Mouse (Mus musculus) heart, postnatal 0 days (tissue): ENCODE results near the gene Pcnx3. TPM values are rescaled to one million over a fixed set of nuclear protein-coding genes. Genes with fewer than 3 reads are reported as not detected.

Experiments used
- ATAC-seq: fragments of 200-750 bp; cut with Nextera tagmentation; 2 replicates; pipeline ENCODE4 v1.8.0; 2017; ENCODE audit warnings: low read depth, moderate number of reproducible peaks, moderate library complexity; ENCODE audit not compliant: insufficient read depth
- DNase-seq: peaks from one replicate; pipeline ENCODE4 v3.0.0-alpha.2; 2016; ENCODE audit warnings: low spot score
- H3K27ac ChIP-seq: fragments of 300-500 bp; sonication (generic); 2 replicates; pipeline ENCODE4 v1.5.1; 2014; ENCODE audit warnings: low read depth, mild to moderate bottlenecking
- H3K27me3 ChIP-seq: fragments of 300-500 bp; sonication (generic); 2 replicates; pipeline ENCODE4 v1.6.1; 2014; ENCODE audit warnings: low read length, mixed read lengths; ENCODE audit not compliant: control insufficient read depth, insufficient read depth
- H3K36me3 ChIP-seq: fragments of 300-500 bp; sonication (generic); replicated peaks from 2 replicates; pipeline ENCODE4 v1.6.1; 2014; ENCODE audit warnings: low read length, mixed read lengths; ENCODE audit not compliant: control insufficient read depth, insufficient read depth
- H3K4me1 ChIP-seq: fragments of 300-500 bp; sonication (generic); 2 replicates; pipeline ENCODE4 v1.6.1; 2014; ENCODE audit warnings: antibody characterized with exemption; ENCODE audit not compliant: control insufficient read depth, insufficient read depth
- H3K4me2 ChIP-seq: fragments of 300-500 bp; sonication (generic); 2 replicates; pipeline ENCODE4 v1.6.1; 2014; ENCODE audit warnings: low read depth, mild to moderate bottlenecking, low read length, moderate library complexity
- H3K4me3 ChIP-seq: fragments of 300-500 bp; sonication (generic); 2 replicates; pipeline ENCODE4 v1.5.1; 2014; ENCODE audit warnings: low read depth, low read length
- H3K9ac ChIP-seq: fragments of 300-500 bp; sonication (generic); replicated peaks from 2 replicates; pipeline ENCODE4 v1.6.1; 2014; ENCODE audit warnings: low read depth, low read length, mixed read lengths
- H3K9me3 ChIP-seq: fragments of 300-500 bp; sonication (generic); replicated peaks from 2 replicates; pipeline ENCODE4 v1.6.1; 2016; ENCODE audit warnings: low read length; ENCODE audit not compliant: control insufficient read depth
- CTCF ChIP-seq: IDR thresholded peaks from 2 replicates; pipeline ENCODE4 v1.5.1; 2016; ENCODE audit warnings: antibody characterized with exemption, control low read depth, low read depth
- EP300 ChIP-seq: IDR thresholded peaks from 2 replicates; pipeline ENCODE4 v1.6.1; 2016; ENCODE audit warnings: antibody characterized with exemption, low read depth
- WGBS: fragments of 180-500 bp; shearing (Covaris S2); extraction: QIAGEN DNeasy Blood & Tissue Kit; methylation state at CpG from one replicate; pipeline ENCODE4 v1.1.7; 2014; 5-methylcytosine and 5-hydroxymethylcytosine counted together
- polyA plus RNA-seq: library from polyadenylated mRNA; unstranded; fragments of >200 nt; fragmentation: Nextera tagmentation; extraction: Ambion mirVana; gene quantifications from 2 replicates; pipeline ENCODE4 v1.2.1, GENCODE M21; 2015
- total RNA-seq: library from RNA; depleted of rRNA; stranded (reverse); fragments of >200 nt; gene quantifications from 2 replicates; pipeline ENCODE4 v1.2.3, GENCODE M21; 2014; ENCODE audit warnings: low replicate concordance

Pcnx3 gene
- total and polyA plus RNA-seq, 2 experiments from 2014 or later = 6.7 to 35.9 TPM

DNA sequence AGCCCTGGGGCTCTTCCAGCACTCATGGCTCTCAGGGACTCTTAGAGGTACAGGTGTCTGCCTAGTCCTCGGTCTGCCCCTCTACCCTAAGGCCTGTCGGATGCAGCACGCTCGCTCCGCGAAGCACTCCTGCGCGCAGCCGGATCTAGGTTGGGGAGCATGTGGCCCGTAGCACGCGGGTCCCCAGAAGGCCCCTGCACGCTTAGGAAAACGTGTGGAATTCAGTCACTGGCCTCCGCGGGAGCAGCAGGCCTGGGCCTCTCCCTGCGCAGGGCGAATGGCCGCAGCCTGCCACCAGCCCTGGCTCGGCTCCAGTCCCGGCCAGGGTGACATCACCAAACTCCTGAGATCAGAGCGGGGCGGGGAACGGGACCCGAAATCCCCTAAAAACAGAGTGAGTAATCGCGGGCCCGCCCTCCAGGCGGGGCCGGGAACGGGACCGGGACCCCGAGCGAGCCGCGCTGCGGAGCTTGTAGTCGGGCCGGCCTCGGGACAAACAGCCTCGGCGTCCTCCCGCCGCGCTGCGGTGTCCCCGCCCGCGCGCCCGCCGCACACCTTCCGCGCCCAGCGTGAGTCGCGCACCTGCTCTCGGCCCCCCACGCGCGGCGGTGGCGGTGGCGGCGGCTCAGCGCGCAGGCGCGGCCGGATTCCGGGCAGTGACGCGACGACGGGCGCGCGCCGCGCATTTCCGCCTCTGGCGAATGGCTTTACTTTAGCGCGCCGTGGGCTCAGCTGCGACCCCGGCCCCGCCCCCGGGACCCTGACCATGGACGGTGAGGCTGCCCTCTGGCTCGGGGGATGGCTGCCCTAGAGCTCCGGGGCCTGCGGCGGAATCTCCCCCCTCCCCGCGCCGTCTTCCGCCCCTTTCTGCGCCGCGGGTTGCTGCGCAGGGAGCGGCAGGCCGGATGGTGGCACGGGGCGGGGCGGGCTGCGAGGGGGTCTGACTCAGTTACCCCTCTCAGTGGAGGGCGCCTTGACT, 51.4 kb downstream of the Pcnx3 start, which contains the start of gene Rela:
Rela (plus strand) TSS at position 415 of the 979 bp plus-strand sequence.
- peak within 1 kb of the TSS; percentile 95 for H3K27ac ChIP-seq
- no peak for TF ChIP-seq EP300
- no peak for TF ChIP-seq CTCF
- WGBS = under 1% methylated on average over 71 of the region's 109 CpGs
- peak within 1 kb of the TSS; percentile 86 for H3K9ac ChIP-seq
- H3K4me1 ChIP-seq = peaks cover 16% of the 10 kb centered on the region
- H3K4me3 ChIP-seq = peak within 1 kb of the TSS; percentile 70
- no peaks in the 10 kb centered on the region for H3K27me3 ChIP-seq
- ATAC-seq = peak; percentile 89
- peak; percentile 80 for DNase-seq
- H3K36me3 ChIP-seq = peaks cover 30% of the 10 kb centered on the region
- no peaks in the 10 kb centered on the region for H3K9me3 ChIP-seq
- H3K4me2 ChIP-seq = peak within 1 kb of the TSS; percentile 69

- H3K9me3 ChIP-seq = no peaks in the 10 kb centered on the region
- H3K9ac ChIP-seq = peak overlapping the region; percentile 86
- H3K4me1 ChIP-seq = peaks cover 16% of the 10 kb centered on the region
- peak overlapping the region; percentile 95 for H3K27ac ChIP-seq
- DNase-seq (peak; percentile 41), ATAC-seq (no peak)
- TF ChIP-seq EP300 (no peak), CTCF (no peak)
- peak overlapping the region; percentile 69 for H3K4me2 ChIP-seq
- H3K4me3 ChIP-seq = peak overlapping the region; percentile 70
- H3K27me3 ChIP-seq = no peaks in the 10 kb centered on the region
- H3K36me3 ChIP-seq = peaks cover 22% of the 10 kb centered on the region
- 33% methylated on average over 12 of the region's 12 CpGs for WGBS
Measured at GRCm38 (mm10) chr19:5636571-5637041, 52.1 kb downstream of the Pcnx3 start.

DNA sequence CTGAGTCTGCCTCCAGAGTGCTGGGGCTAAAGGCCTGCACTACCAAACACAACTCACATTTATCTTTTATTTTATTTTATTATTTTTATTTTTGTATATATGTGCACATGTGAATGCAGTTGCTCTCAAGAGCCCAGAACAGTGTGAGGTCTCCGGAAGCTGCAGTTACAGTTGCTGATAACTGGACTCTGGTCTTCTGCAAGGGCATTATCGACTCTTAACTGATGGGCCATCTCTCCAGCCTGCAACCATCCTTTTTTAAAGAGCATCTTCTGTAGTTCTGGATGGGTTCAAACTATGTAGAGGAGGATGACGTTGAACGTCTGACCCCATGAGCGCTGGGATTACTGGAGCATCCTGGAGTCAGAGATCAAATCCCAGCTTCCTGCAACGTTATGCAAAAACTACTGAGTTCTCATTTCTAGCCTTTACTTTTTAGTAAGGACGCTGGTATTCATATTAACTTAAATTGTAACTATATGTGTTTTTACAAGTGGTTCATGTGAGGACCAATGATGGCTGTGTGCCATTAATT, 52.6 kb downstream of the Pcnx3 start:
- DNase-seq (no peak), ATAC-seq (no peak)
- TF ChIP-seq CTCF (no peak), EP300 (no peak)

DNA sequence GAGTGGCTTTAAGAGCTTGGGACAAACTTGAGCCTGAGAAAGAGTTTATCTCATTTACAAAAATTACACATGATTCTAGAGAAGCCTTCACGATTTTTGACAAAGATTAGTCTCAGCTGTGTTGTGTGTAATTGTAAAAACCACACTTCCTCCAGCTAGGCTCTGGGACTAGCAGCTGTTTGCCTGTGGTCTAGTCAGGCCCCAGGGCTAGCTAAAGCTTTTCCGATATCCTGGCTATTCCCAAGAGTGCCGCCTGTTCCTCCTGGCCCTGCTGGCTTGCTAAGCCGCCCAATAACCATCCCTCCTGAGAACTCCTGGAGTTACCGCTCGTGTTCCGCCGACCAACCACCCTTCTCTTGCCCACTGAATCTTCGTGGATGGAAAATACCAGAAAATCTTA, 56.6 kb downstream of the Pcnx3 start:
- Histone ChIP-seq H3K27me3 (no peaks in the 10 kb centered on the region), H3K9me3 (no peaks in the 10 kb centered on the region), H3K36me3 (no peaks in the 10 kb centered on the region), H3K4me3 (no peak overlapping the region), H3K4me2 (no peak overlapping the region), H3K9ac (no peak overlapping the region), H3K4me1 (0 out of 2 replicates have a peak, but pooled peaks cover 8% of the 10 kb centered on the region), H3K27ac (no peak overlapping the region)
- WGBS = 72% methylated on average over 9 of the region's 9 CpGs
- TF ChIP-seq EP300 (no peak), CTCF (no peak)
- DNase-seq (no peak), ATAC-seq (no peak)

More for the DNA sequence above, 52.6 kb downstream of the Pcnx3 start:
- Histone ChIP-seq H3K9ac (no peak overlapping the region), H3K4me2 (peak overlapping the region; percentile 69; the same call in 1 of the 2 replicates), H3K27me3 (no peaks in the 10 kb centered on the region), H3K4me1 (peaks cover 16% of the 10 kb centered on the region), H3K9me3 (no peaks in the 10 kb centered on the region), H3K27ac (peak overlapping the region; percentile 95), H3K36me3 (peaks cover 17% of the 10 kb centered on the region), H3K4me3 (no peak overlapping the region)
- WGBS = 67% methylated on average over 7 of the region's 7 CpGs

DNA sequence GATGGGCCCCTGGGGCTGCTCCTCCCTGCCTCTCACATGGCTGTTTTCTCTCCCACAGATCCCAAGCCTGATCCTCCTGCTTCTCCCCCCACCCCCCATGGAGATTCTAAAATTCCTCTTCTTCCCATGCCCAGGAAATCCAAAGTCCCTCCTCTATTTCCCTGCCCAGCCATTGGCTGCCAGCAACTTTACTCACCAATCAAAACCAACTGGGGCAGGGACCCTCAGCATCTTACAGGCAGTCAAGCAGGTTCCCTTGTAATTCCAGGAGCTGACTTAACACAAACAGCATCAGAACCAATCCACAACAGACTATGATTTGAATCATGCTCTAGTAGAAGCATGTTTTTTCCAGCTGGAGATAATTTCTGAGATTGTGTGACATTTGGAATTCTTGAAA, 58.8 kb downstream of the Pcnx3 start:
- no peak overlapping the region for H3K4me2 ChIP-seq
- no peak overlapping the region for H3K4me3 ChIP-seq
- DNase-seq (no peak), ATAC-seq (no peak)
- no peak overlapping the region for H3K9ac ChIP-seq
- no peaks in the 10 kb centered on the region for H3K27me3 ChIP-seq
- no peaks in the 10 kb centered on the region for H3K4me1 ChIP-seq
- H3K9me3 ChIP-seq = no peaks in the 10 kb centered on the region
- no peaks in the 10 kb centered on the region for H3K36me3 ChIP-seq
- H3K27ac ChIP-seq = no peak overlapping the region
- no peak for TF ChIP-seq CTCF
- TF ChIP-seq EP300 = no peak
